Mouse (Mus musculus) left cerebral cortex, postnatal 36 days (tissue): Measurements from ENCODE around the gene Fxyd7. TPM values are rescaled to one million over a fixed set of nuclear protein-coding genes. Genes with fewer than 3 reads are reported as not detected.
A peak's percentile ranks its signal among the peaks of the same experiment; 100 is the strongest.

Source experiments
- DNase-seq, 2 experiments: peaks; one replicate each; pipeline ENCODE4 v3.0.0; 2021 to 2022; ENCODE audit warnings: low spot score in 2 of 2, mixed read lengths in 1 of 2
- intact Hi-C: fragments of 180-260 bp; cut with DNase I; formaldehyde crosslinking; loops from one replicate; pipeline ENCODE4 v1.15.1; 2025
- total RNA-seq, 2 experiments: library from RNA; stranded (reverse); gene quantifications; 2 replicates each; pipeline ENCODE4 v1.2.3; 2021

Gene Fxyd7
- total RNA-seq, result 100 to 1,000 TPM; 184 to 245 TPM

- intact Hi-C loops, result loop anchor here (5.0 kb wide), 1 partner anchor 94 kb away; the partner anchor contains the start of gene Usf2
- peak in 1 of 2 experiments; percentile 49 for DNase-seq
These were observed at the start of gene Fxyd7 for GRCm38 (mm10) chr7:31051321-31052021. Gene Fxyd7 (minus strand): TSS chr7:31051467.

- DNase-seq, result no peak
- intact Hi-C loops, result no loop called here
These were observed 49.5 kb upstream of the Fxyd7 start for GRCm38 (mm10) chr7:31100786-31101185.

GRCm38 (mm10) chr7:31099612-31099982 is 48.3 kb upstream of the Fxyd7 start:
- intact Hi-C loops, result loop anchor here (5.0 kb wide), 1 partner anchor 142 kb away; the partner anchor contains the start of gene Usf2

GRCm38 (mm10) chr7:31098697-31099611 is 47.7 kb upstream of the Fxyd7 start:
- DNase-seq, result no peak
- intact Hi-C loops, result loop anchor here (5.0 kb wide), 1 partner anchor 142 kb away; the partner anchor contains the start of gene Usf2

More at GRCm38 (mm10) chr7:31099612-31099982, 48.3 kb upstream of the Fxyd7 start:
- DNase-seq, result no peak

DNA sequence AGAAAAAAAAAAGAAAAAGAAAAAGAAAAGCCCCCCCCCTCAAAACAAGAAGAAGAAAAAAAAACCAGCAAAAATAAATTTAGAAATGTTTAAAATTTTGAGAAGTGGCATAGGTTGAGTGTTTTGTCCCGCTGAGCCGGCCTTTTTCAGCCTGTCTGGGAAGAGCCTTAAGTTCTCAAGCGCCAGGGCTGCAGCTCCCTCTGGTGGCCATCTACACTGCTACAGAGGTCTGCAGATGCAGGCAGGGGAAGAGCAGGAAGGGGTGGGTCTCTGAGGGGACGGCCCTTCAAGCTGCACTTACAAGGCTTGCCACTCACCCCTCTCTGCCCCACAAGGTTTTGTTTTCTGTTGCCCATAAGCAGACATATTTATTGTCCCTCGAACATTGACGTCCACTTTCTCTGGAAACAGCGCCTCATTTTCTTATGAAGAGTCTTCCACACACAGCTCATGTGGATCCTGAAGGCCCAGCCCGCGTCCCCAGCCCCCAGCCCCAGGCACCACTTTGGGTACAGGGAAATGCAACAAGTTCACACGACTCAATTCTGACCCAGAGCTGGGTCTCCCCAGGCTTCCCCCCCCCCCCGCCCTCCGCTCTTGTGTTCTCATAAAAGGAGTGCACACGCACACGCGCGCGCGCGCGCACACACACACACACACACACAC is 46.4 kb upstream of the Fxyd7 start:
- intact Hi-C loops, result loop anchor here (5.0 kb wide), 1 partner anchor 140 kb away; the partner anchor contains the start of gene Usf2
- DNase-seq, result peak; percentile 86 to 87

DNA sequence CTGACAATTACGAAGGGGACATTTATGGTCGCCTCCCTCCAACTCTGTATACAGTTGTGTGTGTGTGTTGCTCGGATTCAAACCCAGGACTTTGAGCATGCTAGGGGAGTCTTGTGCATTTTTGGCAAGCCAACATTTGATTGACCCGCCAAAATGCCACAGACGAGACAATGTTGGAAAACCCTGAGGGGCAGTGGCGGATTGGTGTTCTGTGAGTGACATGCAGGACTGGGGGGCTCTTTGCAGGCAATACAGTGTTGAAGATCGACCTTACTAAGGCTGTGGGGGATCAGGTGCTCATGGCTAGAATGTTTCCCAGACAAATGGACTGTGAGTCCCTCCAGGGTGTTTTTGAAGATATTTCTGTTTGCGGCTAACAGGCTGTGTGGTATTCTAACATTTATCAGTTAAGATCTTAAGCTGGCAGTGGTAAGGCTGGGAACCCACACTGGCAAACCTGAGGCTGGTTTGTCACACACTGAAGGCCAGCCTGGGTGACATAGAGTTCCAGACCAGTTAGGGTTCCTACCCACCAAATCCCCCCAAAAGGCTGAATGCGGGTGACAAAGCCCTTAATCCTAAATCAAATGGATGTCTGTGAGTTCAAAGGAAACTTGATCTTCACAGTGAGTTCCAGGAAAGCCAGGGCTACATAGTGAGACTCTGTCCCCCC is 45.8 kb upstream of the Fxyd7 start:
- intact Hi-C loops, result loop anchor here (1.0 to 5.0 kb wide), 2 partner anchors 38 to 140 kb away; partner anchors contain the start of genes Lgi4 and Usf2
- no peak for DNase-seq

DNA sequence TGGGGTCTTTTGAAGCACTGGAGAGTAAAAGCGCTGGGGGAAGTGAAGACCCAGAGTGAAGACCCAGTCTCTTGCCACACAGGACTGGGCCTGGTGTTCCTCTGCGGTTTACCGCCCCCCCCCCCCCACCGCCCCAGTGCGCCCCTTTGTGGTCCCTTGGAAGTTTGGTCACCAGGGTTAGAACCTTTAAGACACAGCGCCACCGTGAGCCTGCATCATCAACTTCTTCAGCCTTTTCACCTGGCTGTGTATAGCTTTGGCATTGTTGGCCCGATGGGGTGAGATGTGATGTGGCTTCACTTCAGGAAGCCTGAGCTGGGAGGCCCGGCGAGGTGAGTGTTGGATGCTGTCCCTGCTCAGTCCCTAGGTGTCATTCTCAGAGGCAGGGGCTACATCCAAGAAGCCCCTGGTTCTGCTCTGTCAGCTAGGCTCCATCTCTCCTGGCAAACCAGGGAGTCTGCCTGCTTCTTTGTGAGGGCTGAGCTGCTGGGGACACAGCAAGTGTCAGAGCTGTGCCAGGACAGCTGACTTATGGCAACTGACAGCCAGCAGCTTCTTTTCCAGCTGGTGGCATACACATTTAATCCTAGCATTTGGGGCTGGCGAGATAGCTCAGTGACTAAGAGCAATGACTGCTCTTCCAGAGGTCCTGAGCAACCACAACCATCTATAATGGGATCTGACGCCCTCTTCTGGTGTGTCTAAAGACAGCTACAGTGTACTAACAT is 43.7 kb upstream of the Fxyd7 start:
- intact Hi-C loops, result loop anchor here (5.0 kb wide), 1 partner anchor 138 kb away; the partner anchor contains the start of gene Usf2
- no peak for DNase-seq

DNA sequence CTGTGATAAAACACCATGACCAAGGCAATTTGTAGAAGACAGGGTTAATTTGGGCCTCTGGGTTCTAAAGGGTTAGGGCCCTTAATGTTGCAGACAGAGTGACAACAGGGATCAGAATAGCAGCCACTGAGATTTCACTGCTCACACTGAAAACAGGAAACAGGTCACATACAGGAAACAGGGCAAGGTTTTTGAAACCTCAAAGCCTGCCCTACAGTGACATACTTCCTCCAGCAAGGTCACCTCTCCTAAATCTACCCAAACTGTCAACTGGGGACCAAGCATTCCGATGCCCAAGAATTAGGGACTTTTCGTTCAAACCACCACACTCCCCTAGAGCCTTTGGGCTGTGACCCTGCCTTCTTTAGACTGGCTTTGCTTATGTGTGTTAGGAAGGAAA is 38.5 kb upstream of the Fxyd7 start:
- no peak for DNase-seq
- intact Hi-C loops, result no loop called here

- DNase-seq, result no peak
- intact Hi-C loops, result no loop called here
These were observed 36.9 kb upstream of the Fxyd7 start for GRCm38 (mm10) chr7:31088206-31088605.

GRCm38 (mm10) chr7:31087262-31087661 is 36.0 kb upstream of the Fxyd7 start:
- intact Hi-C loops, result no loop called here
- no peak for DNase-seq

- DNase-seq, result no peak
- intact Hi-C loops, result no loop called here
These were observed 35.0 kb upstream of the Fxyd7 start for GRCm38 (mm10) chr7:31086175-31086755.

DNA sequence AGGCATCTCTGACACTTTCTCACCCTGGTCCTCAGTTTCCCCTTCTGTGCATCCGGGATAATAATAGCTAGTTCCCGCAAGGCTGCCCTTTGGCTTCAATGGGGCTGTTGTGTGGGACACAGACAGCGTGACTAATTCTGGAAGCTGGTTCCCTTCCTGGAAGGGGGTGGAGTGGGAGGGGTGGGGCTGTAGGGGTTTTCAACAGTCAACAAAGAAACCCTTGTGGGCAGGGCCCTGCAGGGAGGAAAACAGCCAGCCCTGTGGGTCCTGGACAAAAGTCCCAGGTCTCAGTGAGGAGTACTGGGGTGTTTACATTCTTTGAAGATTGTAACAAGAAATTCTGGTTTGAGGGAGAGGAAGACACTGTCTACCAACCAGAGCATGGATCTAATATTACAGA is 33.9 kb upstream of the Fxyd7 start:
- DNase-seq, result no peak
- intact Hi-C loops, result no loop called here

DNA sequence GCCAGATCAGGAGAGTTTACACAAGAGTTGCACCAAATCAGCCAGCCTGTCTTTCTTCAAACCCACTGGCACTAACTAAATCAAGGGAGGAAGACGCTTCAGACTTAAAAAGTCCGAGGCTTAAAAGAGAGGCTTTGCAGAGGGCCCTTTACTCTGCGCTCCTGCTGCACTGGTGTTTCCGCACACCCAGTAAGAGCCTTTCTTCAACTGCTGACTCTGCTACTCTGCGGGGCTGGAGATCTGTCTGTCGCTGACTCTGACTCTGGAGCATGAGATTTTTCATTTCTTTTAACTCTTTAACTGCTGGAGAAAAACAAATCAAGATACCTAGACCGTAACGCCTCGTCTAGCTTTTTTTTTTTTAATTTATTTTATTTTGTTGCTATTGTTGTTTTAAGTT is 32.9 kb upstream of the Fxyd7 start:
- intact Hi-C loops, result no loop called here
- DNase-seq, result no peak

DNA sequence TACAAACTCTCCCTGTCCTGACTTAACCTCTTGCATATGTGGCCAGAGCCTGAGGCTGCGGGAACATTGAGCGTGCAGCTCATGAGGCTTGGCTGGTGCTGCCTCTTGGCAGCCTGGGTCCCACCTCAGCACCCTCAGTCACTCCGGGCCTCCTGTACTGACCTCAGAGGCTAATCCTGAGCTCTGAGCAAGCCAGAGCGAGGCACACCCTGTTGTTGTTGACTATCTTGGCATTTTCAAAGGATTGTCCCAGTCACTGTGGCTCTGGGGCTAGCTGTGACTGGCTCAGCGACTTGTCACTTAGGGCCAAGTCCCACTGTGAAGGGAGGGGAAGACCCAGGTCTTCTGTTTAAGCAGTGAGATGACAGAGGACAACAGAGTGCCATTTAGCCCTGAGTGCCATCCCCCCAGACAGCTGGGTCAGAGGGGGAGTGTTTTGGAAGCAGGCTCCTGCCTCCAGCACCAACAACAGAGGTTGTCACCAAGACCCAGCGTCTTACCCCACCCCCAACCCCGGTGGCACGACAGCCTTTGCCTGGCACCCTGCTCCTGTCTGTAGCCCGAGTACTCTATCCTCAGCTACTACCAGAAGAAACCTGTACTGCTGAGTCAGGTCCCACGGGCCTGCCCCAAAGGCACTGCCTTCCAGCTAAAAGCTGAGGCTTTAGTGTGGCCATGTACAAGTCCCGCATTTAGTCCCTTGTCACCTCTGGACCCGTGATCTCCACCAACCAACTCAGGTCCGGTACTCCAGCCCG is 31.7 kb upstream of the Fxyd7 start:
- intact Hi-C loops, result no loop called here
- DNase-seq, result no peak

DNA sequence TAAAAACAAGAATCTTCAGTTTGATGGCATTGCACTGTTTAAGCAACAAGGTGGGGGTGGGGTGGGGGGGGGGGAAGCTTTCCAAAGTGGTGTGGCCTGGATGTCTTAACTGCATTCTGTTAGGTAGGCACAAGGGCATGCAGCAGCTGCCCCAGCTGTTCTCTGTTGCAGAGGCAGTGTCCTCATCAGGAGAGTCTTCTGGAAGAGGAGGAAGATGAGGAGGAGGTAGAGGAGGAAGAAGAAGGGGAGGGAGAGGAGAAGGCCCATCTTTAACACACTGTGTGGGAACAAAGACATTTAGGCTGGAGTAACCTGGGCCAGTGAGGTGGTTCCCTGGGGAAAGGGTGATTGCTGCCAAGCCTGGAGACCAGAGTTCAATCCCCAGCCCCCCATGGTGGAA is 30.8 kb upstream of the Fxyd7 start:
- intact Hi-C loops, result no loop called here
- DNase-seq, result no peak

- no peak for DNase-seq
- intact Hi-C loops, result no loop called here
These were observed 29.8 kb upstream of the Fxyd7 start for GRCm38 (mm10) chr7:31081106-31081505.

DNA sequence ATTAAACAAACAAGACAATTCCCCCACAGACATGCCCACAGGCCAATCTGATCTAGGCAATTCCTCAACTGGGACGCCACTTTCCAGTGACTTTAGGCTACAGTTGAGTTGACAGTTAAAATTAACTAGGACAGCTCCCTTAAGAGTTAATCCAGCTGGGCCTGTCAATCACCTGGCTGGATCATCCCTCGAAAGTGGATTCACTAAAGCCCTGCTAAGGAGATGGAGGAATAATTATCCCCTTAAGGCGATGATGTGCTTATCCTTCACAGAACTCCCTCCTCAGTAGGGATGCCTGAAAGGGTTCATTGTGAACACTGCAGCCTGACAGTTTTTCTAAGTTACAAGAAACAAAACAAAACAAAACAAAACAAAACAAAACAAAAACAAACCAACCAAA is 29.3 kb upstream of the Fxyd7 start:
- DNase-seq, result no peak
- intact Hi-C loops, result no loop called here

GRCm38 (mm10) chr7:31079670-31080069 is 28.4 kb upstream of the Fxyd7 start:
- DNase-seq, result no peak
- intact Hi-C loops, result loop anchor here (2.0 kb wide), 1 partner anchor 21 kb away; the partner anchor contains the start of gene Lgi4
